Mouse (Mus musculus) CD4-positive, CD25-positive, alpha-beta regulatory T cell, adult 2 months (primary cell): ENCODE data around the gene Stard8.
A peak's percentile ranks its signal among the peaks of the same experiment; 100 is the strongest.

ENCODE experiments used
- DNase-seq: peaks from one replicate; pipeline ENCODE4 v3.0.0-alpha.2; 2012; ENCODE audit warnings: low read depth, low spot score

Gene Stard8

DNA sequence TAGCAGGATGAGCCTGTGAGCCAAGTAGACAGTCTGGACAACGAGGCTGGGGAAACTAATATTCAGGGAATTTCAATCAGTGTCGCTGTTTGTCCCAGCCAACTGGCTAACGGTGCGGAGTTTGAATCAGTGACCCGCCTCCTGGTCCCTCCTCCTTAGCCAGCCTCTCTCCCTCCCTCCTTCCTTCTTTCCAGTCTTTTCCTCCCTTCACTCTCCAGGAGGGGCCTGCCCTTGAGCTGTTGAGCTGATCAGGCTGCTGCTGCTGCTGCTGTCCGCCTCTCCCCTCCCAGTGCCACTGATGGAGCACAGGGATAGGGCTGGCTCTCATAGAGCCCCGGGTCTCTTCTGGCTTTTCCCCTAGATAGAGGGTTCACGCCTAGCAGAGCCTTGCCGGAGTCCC, at the start of gene Stard8:
Gene Stard8, plus strand, starts transcription at position 203 of the 400 bp plus-strand sequence.
- DNase-seq = no peak

DNA sequence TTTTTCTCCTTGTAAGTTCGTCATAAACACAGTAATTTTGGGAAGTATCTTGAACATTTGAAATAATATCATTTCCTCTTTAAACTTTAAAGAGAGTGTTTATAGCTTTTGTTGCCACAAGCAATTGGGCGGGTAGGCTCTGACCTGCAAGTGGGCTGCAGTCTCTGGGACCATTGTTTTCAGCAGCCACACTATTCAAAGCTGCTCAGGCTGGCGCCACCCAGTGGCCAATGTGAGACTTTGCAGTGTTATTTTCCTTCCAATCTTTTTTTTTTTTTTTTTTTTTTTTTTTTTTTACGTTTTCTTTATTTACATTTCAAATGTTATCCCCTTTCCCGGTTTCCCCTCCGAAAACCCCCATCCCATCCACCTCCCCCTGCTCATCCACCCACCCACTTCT, 49.1 kb upstream of the Stard8 start:
- DNase-seq = peak; percentile 67

DNA sequence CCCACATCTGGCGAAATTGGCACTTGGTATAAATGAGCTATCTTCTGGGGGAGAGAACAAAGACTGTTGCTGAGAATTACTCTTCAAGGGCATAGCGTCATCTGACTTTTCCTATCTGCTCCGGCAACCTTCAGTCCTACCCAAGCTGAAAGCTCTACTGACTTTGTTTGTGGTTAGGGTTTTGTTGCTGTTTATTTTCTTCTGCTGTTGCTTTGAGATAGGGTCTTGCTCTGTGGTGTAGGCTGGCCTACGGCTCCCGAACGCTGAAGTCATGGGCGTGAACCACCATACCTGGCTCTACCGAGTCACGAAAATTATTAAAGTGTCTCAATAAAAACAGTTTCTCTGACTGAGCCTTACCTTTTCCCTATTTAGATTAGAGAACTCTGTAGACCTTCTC, 44.8 kb upstream of the Stard8 start:
- DNase-seq = no peak

DNA sequence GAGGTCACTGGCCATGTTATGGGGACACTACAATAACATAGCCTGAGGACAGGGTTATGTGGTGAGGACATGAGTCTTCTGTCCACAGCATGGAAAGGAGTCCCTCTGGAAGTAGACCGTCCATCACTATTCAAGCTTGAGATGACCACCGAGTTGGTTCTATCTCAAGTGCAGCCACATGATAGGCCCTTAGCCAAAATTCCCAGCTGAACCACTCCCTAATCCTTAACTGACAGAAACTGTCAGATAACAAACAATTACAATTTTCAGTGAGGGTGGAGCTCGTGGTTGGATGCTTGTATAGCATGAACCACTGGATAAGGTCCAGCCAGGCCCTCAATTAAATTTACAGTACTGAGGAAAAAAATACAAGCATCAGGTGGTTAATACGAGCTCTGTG, 44.0 kb upstream of the Stard8 start:
- DNase-seq = no peak

DNA sequence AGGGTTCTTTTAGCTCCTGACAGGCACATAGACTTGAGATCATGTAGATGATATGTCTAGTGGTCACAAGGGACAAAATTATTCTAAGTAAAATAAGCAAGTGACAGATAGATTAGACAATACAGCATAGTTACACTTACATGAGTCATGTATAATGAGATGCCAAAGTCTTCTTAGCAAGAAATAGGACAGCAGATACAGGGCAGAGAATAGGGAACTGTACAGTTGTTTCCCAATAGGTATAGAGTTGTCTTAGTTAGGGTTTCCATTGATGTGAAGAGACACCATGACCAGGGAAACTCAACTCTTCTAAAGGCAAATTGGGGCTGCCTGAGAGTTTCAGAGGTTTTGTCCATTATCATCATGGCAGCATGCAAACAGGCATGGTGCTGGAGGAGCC, 39.3 kb upstream of the Stard8 start:
- no peak for DNase-seq

DNA sequence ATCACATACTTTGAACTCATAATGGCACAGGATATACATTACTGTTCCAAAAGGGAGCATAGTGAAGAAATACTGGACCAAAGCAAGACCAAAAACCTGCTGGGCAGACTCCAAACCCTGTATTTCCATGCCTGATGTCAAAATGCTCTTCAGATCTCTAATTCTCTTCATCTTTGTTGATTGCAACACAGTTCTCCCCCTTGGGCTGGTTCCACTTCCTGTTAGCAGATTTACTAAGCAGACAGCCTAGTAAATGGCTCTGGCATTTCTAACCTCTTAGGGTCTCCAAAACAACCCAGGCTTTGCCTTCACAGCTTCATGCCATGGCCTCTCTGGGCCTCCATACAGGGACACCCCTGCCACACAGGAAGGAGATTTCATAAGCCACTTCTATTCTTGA, 38.5 kb upstream of the Stard8 start:
- DNase-seq = no peak

DNA sequence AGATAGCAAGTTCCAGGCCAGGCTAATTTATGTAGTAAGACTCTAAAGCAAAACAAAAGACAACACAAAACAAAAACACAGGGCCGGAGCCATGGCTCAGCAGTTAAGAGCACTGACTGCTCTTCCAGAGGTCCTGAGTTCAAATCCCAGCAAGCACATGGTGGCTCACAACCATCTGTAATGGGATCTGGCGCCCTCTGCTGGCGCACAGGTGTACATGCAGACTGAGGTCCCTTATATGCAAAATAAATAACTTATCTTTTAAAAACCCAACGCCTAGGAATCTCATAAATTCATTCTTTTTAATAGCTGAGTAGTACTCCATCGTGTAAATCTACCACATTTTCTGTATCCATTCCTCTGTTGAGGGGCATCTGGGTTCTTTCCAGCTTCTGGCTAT, 16.4 kb upstream of the Stard8 start:
- DNase-seq = peak; percentile 35

DNA sequence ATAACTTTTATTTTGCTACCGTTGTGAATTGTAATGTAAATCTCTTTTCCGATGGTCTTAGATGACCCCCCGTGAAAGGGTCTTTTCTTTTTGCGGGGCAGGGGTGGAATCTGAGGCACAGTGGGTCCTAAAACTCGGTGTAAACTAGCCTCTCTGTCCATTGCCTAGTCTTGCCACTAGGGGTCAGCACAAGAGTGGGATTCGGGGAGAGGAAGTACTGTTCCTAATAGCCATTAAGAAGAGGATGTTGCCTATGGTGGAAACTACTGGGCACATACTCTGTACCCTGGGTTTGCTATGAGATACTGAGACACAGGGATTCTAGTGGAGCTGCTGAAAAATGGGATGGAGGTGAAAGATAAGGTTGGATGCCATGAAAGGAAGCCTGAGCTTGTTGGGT, 13.5 kb upstream of the Stard8 start:
- DNase-seq = peak; percentile 39

DNA sequence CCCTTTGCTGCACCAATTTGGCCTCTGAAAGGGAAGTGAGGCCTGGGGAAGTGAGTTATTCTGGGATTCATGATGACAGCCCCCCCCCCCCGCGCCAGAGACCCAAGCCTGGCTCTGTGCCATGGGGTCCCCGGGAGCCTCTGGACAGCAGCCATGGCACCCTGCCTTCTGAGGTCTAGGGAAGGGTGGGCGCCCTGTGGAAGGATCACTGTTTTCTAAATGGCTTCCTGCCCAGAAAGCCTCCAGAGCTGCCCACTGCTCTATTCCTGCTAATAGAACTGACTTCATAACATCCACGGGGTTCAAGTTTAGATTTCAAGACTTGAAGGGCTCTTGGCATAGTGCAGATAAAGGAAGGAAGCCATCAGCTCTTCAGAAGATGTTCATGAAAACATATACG, 983 bp upstream of the Stard8 start:
- DNase-seq = no peak

DNA sequence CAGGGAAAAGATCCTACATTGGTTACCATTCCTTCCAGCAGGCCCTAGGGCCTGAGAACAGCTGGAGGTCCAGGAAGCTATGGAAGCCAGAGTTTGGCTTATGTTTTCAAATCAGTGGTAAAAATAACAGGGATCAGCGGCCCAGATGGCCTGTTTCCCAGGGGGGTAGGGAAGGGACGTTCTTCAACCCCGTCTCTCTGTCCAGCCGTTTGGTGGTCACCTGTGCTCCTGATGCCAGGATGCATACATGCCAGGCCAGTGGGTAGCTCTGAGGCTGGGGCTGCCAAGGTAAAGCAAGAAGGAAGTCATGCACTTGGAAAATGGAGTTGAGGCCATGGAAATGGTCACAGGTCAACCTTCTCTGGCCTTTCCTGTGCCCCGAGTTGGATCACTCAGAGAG, 7.5 kb downstream of the Stard8 start:
- no peak for DNase-seq

DNA sequence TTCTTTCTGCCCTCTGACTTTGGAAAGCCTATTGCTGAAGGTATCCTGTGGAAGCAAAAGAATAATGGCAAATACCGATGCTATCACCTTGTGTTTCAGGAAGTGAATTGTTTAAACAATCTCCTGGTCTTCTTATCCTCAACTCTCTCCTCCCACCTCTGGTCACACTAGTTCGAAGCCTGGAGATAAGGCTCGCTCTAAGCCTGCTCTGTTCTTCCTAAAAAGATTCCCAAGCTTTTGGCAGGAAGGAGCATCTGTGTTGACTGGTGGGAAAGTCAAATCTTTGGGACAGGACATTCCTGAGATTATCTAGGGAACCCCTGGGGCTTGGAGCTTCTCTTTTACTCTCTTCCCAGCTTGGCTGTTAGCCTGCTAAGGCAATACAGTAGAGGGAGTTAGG, 8.2 kb downstream of the Stard8 start:
- DNase-seq = no peak

DNA sequence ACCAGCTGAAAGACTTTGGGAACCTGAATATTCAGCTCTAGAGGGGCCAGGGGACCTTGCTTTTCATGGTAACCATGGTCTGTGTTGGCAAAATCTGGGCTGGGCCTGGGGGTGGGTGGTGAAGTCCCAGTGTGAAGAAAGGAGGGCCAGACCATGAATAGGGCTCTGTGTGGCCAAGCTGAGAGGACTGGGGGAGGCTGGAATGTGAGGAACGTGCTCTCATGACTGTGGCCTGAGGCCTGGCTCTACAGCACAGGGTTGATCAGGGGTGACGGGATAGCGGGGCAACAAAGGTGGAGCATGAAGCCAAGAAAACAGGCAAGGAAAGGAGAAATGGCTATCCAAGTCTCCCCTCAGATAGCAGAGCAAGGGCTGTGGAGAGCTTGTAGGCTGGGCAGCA, 9.4 kb downstream of the Stard8 start:
- no peak for DNase-seq

DNA sequence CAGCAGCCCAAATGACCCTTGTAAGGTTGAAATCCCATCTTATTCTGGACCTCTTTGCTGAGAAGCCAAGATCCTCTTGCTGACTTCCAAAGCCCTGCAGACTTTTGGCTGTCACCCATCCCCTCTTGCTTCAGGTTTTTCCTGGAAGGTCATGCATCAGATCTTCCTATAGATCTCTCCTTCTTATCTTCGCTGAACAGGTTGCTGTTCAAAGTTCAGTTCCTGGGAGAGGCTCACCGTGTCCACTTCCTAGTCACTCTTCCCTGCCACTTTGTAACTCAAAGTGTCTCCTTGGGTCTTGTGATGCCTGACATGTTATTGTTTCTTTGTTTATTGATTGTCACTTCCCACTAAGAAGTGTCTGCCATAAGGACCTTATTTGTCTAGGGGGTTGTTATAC, 12.7 kb downstream of the Stard8 start:
- no peak for DNase-seq

DNA sequence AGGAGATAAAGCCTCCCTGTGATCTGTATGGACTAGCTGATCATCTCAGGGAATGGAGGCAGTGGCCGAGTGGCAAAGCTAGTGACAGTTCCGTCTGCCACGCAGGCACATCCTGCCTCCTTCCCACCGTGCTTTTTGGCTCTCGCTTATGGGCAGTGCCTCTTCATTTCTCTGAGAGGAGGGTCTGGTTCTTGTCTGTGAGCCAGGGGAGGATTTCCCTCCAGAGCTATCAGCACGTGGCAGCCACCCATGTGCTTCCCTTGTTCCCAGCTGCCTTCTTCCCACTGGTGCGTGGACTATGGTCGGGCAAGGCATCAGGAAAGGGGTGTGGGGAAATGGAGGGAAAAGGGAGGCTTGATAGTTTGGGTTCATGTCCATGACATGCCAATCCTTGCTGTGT, 13.9 kb downstream of the Stard8 start:
- DNase-seq = no peak

DNA sequence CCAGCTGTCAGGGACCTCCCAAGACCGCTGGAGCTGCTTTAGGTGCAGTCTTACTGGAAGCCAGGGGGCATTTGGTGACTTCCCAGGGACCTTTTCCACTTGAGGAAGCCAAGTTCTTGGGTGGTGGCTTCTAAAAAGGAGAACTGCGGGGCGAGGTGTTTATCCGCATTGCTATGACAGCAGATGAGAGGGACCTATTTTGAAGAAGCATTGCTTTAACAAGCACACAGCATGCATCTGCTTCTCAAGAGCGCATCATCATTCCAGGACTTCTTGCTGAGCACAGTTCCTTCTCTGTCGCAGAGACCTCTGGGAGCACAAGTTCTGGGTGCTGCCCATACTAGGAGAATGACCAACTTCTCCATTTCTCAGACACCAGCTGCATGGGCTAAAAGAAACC, 14.8 kb downstream of the Stard8 start:
- DNase-seq = no peak

DNA sequence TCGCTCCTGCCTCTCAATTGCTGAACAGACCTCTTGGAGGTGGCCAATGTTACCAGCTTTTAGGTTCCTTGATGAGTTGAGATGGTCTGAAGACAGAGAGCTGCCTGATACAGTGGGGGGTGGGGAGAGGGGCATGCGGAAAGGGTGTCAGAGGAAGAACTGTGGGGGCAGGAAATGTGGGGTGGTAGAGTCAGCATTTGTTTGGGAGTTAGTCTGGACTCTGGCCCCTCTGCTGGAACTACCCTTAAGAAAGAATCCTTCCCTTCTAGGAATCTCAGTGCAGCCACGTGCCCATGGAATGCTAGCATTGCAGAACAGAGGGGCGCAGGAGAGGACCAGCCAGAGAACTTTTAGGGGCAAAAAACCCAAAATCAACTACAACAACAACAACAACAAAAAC, 16.3 kb downstream of the Stard8 start:
- DNase-seq = no peak

DNA sequence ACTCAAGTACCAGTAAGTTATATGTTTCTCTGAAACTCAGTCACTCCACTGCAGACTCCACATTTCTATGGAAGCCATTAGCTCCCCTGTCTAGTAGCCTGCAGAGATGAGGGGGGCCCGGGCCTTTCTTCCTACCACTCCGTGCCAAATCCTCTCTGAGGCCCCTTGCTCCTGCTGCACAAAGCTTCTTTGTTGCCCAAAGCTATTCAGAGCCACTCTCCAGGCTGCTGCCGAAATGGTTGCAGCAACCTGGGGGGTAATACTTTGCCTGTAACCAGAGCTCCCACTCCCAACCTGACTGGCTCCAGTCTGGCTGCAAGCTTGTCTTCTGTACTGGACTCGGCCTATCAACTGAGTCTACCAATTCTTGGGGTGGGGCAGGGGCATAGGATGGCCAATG, 17.2 kb downstream of the Stard8 start:
- no peak for DNase-seq

DNA sequence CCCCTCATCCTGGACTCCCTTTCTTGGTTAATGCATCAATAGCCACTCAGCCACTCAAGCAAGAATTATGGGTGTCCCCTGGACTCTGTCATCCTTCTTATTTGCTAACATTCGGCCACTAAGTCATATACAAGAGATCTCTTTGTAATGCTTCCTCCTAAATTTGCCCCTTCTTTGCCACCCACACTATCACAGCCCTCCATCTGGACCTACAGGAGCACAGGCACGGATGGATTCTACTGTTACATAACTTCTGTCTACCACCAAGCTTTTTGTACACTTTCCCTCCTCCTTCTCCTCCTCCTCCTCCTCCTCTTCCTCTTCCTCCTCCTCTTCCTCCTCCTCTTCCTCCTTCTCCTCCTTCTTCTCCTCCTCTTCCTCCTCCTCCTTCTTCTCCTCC, 18.5 kb downstream of the Stard8 start:
- no peak for DNase-seq

DNA sequence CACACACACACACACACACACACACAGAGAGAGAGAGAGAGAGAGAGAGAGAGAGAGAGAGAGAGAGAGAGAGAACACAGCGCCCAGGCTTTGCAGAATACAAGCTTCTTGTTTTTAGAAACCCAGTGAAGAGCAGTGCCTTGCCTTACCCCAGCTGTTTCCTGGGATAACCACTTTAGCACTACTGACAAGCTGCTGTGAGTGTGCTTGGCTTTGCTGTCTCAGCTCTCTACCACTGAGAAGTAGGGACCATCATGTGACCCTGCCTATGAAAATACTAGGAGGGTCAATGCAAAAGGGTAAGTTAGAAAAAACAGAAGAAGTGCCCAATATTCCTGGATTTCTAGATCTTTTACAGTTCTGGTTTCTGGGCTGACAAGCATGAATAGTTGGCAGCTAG, 20.9 kb downstream of the Stard8 start:
- DNase-seq = no peak

DNA sequence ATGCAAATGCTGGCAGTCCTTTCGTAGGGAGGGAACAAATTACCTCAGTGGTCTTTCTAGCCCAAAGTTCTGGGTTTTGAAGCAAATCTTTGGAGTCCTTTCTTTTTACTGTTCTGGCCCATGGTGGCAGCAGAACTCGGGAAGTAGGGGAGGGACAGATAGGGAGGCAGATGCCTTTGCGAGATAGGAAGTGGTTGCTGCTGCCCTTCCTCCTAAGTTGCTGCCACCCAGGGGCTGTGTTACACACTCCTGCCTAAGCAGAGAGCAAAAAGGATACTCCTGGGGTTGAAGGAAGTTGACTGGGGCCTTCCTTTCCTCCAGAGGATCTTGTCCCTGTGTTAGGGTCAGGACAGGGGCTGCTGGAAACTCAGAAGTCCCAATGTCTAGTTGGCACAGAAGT, 32.4 kb downstream of the Stard8 start:
- DNase-seq = no peak

DNA sequence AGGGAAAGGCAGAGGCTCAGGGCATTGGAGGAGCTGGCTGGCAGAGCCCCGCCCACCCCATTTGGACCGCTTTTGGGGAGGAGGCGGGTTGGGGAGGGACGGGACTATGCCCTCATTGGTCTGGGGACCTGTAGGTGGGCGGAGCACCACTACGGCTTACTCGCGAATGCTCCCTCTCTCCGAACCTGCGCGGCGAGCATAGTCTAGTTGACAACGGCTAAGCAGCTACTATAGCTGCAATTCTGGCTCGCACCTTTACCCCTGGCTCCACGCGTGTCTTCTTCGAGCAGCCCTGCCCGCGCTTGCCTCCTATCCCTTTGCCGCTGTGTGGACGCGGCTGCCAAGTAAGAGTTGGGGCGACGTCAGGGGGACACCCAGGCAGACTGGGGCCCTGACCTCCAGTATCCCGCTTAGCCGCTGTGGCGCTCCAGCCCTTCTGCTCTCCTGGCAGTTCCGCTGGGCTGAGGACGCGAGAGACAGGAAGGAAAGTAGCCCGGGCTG, 39.5 kb downstream of the Stard8 start:
- peak; percentile 67 for DNase-seq

DNA sequence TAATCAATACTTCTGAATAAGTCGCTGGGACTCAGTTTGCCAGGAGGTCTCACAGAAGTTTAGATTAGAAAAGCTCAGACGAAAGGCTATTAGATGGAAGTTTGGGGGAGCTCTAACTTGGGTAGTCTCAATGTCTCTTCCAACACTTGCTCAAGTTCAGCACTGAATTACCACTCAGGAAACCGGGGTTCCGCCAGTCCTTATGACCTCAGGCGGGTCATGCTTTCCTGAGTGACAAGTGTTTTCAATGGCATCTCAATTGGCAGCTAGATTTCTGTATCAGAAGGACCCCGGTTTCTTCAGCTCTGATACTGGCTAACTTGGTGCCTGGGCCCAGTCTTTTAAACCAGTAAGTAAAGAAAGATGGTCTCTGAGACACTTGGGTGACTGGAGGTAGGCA, 40.2 kb downstream of the Stard8 start:
- no peak for DNase-seq

DNA sequence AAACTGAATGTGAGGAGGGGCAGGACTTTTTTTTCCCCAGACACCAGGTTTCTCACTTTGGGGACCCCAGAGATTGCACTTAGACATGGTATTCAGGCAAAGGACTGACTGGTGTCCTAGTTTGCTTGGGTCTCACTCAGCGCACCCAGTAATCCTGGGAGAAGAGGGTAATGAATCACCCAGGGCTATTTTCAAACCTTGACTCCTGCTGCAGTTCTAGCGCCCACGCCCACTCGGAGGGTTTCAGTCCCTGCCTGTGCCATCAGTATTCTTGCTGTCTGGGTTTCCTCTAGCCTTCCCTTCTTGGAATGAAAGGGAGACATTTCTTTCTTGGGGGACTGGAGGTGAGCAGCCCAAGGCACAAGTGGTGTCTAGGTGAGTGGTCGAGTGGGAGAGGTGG, 40.7 kb downstream of the Stard8 start:
- DNase-seq = no peak

DNA sequence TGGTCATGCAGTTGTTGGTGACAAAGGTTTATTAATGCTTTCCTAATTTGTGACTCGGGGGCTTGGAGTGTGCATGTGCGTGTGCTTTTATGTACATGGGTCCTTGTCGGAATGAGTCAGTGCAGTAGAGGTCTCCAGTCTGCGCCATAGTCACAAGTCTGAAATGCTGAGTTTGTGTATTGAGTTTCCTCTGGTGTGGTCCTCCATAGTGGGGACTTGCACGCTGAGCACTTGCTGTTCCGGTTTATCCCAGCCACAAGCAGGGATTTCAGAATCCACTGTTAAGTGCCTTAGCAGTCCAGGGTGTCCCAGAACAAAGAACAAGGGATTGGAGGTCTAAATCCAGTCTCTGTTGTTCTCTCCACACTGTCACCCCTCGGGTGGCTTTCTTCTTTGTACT, 42.3 kb downstream of the Stard8 start:
- no peak for DNase-seq
